Mouse (Mus musculus) layer of hippocampus, adult 8-10 months (tissue): ENCODE results near the gene Tex26. TPM values are rescaled to one million over a fixed set of nuclear protein-coding genes. Genes with fewer than 3 reads are reported as not detected.

Experiments used
- total RNA-seq, 4 experiments: library from RNA; stranded (reverse); gene quantifications; 2 replicates each; pipeline ENCODE4 v1.2.4; 2022

Gene Tex26
- total RNA-seq, 4 experiments from 2014 or later, result 0.23 TPM; not detected in 3

Other genes with a start within 250 kb of the Tex26 start
- 10 to 100 TPM; 10.3 to 19.4 (median 11.9) TPM for gene Alox5ap, start 174.9 kb upstream of the Tex26 start, total RNA-seq
- gene Medag, start 27.9 kb upstream of the Tex26 start, total RNA-seq, result 1 to 10 TPM; 3.5 to 4.1 (median 3.7) TPM
- under 1 TPM; 0.18 to 0.90 (median 0.44) TPM for gene Wdr95, start 89.0 kb downstream of the Tex26 start, total RNA-seq
- 100 to 1,000 TPM; 269 to 406 (median 334) TPM for gene Hsph1, start 196.7 kb downstream of the Tex26 start, total RNA-seq
- 10 to 100 TPM; 12.1 to 18.7 (median 13.8) TPM for gene B3glct, start 238.6 kb downstream of the Tex26 start, total RNA-seq